Mouse (Mus musculus): Measurements from ENCODE around the gene Gipc3. TPM values are rescaled to one million over a fixed set of nuclear protein-coding genes. Genes with fewer than 3 reads are reported as not detected.
A peak's percentile ranks its signal among the peaks of the same experiment; 100 is the strongest.

Gipc3 gene
- polyA plus RNA-seq, 1 experiment from 2014 or later: not detected

DNA sequence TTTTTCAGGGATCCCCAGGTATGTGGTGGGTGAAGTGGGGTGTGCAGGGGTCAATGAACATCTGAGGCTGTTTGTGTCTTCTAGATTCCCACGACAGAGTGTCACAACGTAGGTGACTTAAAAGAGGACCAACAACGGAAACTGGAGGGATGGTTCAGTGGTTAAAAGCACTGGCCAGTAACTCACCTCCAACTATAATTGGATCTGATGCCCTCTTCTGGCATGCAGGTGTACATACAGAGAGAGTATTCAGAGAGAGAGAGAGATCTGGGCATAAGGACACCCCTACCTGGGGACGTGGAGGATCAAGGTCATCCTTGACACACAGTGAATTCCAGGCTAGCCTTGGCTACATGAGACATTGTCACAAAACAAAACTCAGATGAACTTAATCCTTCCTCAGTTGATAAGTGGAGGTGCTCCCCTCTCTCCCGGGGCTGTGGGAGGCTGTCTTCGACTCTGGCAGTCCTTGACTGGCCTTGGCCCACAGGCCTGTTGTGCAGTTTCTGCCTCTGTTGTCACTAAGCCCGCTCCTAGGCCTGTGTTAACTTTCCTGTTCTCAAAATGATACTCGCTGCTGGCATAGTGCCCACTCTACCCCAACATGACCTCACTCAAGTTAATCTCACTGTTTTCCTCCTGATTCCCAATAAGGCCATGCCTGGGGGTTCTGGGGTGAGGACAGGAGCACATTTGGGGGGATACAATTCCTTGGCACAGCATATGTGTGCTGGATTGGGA, 1.5 kb upstream of the Gipc3 start:
- Histone ChIP-seq H3K27ac (ENCODE audit: low read depth, low read length) (no peak overlapping the region), H3K4me1 (replicated peaks; ENCODE audit: control insufficient read depth, insufficient read depth, low read length) (peaks cover 13% of the 10 kb centered on the region; the same call in 1 of the 2 replicates), H3K9me3 (ENCODE audit: control insufficient read depth, low read length) (no peaks in the 10 kb centered on the region), H3K9ac (ENCODE audit: low read depth, low read length) (no peak overlapping the region), H3K27me3 (ENCODE audit: control insufficient read depth, insufficient read depth, low read length) (peaks cover 42% of the 10 kb centered on the region), H3K4me3 (ENCODE audit: low read depth, low read length) (no peak overlapping the region), H3K36me3 (ENCODE audit: control insufficient read depth, insufficient read depth, low read length) (no peaks in the 10 kb centered on the region; the same call in 1 of the 2 replicates), H3K4me2 (replicated peaks; ENCODE audit: low read depth, low read length) (no peak overlapping the region)
- WGBS: 60% methylated on average over 8 of the region's 8 CpGs
- ATAC-seq (ENCODE audit: low FRiP score): no peak
- DNase-seq (ENCODE audit: low spot score): no peak

DNA sequence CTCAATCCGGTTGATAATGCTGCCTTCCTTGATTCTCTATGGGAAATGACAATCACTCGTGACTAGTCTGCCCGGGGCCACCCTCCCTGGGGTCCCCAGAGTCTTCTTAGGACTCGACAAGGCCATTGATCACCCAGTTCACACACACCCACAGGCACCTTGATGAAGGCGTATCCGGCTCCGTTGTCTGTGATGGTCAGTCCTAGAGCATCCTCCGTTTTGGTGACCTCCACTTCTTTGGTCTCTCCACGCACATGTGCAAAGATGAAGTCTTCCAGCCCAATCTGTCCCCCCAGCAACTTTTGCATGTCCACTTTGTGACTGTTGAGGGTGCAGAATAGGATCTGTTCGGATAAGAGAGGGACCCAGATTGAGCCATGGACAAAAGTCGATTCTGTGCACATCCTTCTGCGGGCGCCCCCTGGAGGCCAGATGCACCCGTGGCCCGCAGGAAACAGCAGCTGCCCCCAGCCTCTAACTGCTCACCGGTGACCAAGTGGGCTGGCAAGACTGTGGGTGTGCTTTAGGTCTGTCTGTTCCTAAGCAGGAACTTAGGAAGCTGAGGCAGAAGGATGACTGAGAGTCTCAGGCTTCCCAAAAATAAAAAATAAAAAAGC, 1.6 kb downstream of the Gipc3 start:
- Histone ChIP-seq H3K4me2 (replicated peaks; ENCODE audit: low read depth, low read length) (no peak overlapping the region), H3K4me1 (replicated peaks; ENCODE audit: control insufficient read depth, insufficient read depth, low read length) (peaks cover 3% of the 10 kb centered on the region; the same call in 1 of the 2 replicates), H3K36me3 (ENCODE audit: control insufficient read depth, insufficient read depth, low read length) (no peaks in the 10 kb centered on the region; the same call in 1 of the 2 replicates), H3K4me3 (ENCODE audit: low read depth, low read length) (no peak overlapping the region), H3K27me3 (ENCODE audit: control insufficient read depth, insufficient read depth, low read length) (peaks cover 41% of the 10 kb centered on the region), H3K9me3 (ENCODE audit: control insufficient read depth, low read length) (no peaks in the 10 kb centered on the region), H3K27ac (ENCODE audit: low read depth, low read length) (no peak overlapping the region), H3K9ac (ENCODE audit: low read depth, low read length) (no peak overlapping the region)
- WGBS: 32% methylated on average over 16 of the region's 16 CpGs
- ATAC-seq (ENCODE audit: low FRiP score): no peak
- peak; percentile 85 for DNase-seq (ENCODE audit: low spot score)

DNA sequence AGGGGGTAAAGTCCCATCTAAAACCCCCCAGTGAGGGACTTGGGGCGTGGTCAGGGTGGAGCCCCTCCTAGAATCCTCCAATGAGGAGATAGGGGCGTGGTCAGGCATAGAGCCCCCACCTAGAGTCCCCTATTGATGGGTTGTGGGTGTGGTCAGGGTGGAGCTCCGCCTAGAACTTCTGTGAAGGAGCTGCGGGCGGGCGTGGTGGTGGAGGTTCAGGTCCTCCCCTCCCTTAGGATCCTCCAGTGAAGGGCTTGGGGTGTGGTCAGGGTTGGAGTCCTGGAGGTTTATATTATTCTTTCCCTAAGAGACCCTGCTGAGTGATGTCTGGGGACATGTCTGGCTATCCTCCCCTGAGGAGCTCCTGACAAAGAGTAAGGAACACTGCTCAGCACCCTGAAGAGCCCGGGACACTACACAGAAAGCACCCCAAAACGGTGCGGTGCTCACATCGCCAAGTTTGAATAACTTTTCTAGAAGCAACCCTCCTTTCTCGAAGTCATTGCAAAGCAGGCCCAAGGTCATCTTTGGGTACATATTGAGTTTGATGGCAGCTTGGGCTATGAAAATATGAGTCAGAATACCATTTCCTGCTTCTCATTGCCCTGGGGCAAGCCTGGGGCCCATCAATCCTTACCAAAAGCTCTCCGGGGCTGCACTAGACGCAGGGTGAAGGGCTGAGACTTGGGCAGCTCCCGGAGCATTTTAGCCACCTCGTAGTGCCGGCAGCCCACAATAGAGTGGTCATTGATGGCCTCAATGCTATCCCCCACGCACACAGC, 2.3 kb downstream of the Gipc3 start:
- Histone ChIP-seq H3K9ac (ENCODE audit: low read depth, low read length) (no peak overlapping the region), H3K27me3 (ENCODE audit: control insufficient read depth, insufficient read depth, low read length) (peaks cover 41% of the 10 kb centered on the region), H3K27ac (ENCODE audit: low read depth, low read length) (no peak overlapping the region), H3K4me3 (ENCODE audit: low read depth, low read length) (no peak overlapping the region), H3K4me1 (replicated peaks; ENCODE audit: control insufficient read depth, insufficient read depth, low read length) (peaks cover 3% of the 10 kb centered on the region), H3K36me3 (ENCODE audit: control insufficient read depth, insufficient read depth, low read length) (no peaks in the 10 kb centered on the region; the same call in 1 of the 2 replicates), H3K9me3 (ENCODE audit: control insufficient read depth, low read length) (no peaks in the 10 kb centered on the region), H3K4me2 (replicated peaks; ENCODE audit: low read depth, low read length) (no peak overlapping the region)
- DNase-seq (ENCODE audit: low spot score) (no peak), ATAC-seq (ENCODE audit: low FRiP score) (no peak)
- 38% methylated on average over 15 of the region's 17 CpGs for WGBS

DNA sequence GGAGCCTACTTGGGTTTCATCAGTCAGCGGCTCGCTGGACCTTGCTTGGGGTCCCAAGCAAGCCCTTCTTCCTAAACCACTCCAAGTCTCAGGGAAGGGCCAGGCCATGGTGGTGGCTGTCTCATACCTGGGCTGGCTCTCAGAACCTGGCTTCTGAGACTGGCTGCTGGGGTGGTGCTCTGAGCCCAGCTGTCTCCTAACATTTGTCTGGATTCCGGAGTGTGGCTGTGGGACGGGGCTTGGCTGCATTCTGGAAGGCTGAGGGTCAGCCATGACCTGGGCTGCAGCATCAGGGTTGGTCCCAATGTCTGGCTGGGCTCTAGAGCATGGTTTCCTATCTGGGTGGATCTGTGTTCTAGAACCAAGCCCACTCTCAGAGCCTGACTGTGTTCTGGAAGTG, 6.5 kb downstream of the Gipc3 start:
- ATAC-seq (ENCODE audit: low FRiP score) (no peak), DNase-seq (ENCODE audit: low spot score) (no peak)
- Histone ChIP-seq H3K36me3 (ENCODE audit: control insufficient read depth, insufficient read depth, low read length) (no peaks in the 10 kb centered on the region), H3K9ac (ENCODE audit: low read depth, low read length) (no peak overlapping the region), H3K4me3 (ENCODE audit: low read depth, low read length) (no peak overlapping the region), H3K9me3 (ENCODE audit: control insufficient read depth, low read length) (no peaks in the 10 kb centered on the region), H3K27me3 (ENCODE audit: control insufficient read depth, insufficient read depth, low read length) (peaks cover 21% of the 10 kb centered on the region), H3K4me2 (replicated peaks; ENCODE audit: low read depth, low read length) (no peak overlapping the region), H3K4me1 (replicated peaks; ENCODE audit: control insufficient read depth, insufficient read depth, low read length) (no peaks in the 10 kb centered on the region; the same call in none of the 2 replicates), H3K27ac (ENCODE audit: low read depth, low read length) (no peak overlapping the region)
- 92% methylated on average over 4 of the region's 4 CpGs for WGBS

DNA sequence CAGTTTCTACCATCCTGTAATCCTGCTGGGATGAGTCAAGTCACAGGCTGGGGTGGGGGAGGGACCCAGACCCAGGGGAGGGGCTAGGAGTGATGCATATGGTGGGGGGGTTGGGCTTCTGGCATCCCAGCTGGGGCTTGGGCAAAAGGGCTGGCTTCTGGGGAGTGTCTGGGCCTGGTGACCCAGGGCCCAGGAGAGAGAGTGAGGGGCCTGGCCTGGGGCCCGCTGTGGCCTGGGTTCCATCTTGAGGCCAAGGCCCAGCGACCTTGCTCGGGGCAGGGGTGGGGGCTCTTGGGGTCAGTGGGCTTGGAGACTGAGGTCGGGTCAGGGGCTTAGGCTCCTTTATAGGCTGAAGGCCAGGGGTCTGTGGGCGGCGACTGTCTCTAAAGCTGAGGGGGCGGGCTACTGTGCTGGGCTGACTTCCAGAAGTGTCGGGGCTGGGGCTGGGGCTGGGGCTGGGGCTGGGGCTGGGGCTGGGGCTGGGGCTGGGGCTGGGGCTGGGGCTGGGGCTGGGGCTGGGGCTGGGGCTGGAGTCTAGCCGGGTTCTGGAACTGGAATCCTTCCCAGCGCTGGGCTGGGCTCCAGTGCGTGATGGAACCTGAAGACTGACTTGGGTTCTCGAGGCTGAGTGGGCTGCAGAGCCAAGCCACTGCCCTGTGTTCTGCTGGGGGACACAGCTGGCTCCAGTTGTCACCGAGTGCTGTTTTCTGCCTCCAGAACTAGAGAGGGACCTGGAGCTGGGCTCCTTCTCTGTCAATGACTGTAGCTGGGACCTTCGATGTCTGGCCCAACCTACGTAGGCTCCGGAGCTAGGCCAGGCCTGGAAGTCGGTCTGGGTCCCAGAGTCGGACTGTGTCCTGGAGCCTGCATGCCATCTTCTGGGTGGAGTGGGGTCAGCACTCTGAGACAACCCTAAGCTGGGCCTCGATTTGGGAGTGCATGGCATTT, 7.4 kb downstream of the Gipc3 start:
- Histone ChIP-seq H3K4me3 (ENCODE audit: low read depth, low read length) (no peak overlapping the region), H3K9ac (ENCODE audit: low read depth, low read length) (no peak overlapping the region)
- 41% methylated on average over 18 of the region's 19 CpGs for WGBS

DNA sequence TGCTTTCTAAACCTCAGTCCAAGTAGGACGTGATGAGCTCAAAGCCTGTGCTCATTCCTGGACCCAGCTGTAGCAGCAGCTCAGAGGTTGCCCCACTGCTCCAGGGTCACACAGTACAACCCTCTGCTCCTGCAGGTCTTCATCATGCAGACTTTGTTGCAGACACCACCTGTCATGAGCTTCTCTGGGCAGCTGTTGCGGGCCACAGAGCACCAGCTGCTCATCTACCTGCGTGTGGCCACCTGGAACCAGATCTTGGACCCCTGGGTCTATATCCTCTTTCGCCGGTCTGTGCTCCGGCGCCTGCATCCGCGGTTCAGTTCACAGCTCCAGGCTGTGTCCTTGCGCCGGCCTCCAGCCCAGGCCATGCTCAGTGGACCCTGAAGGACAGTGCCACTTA, 8.7 kb downstream of the Gipc3 start:
- no peak overlapping the region for H3K9ac ChIP-seq (ENCODE audit: low read depth, low read length)
- H3K9me3 ChIP-seq (ENCODE audit: control insufficient read depth, low read length): no peaks in the 10 kb centered on the region
- H3K36me3 ChIP-seq (ENCODE audit: control insufficient read depth, insufficient read depth, low read length): no peaks in the 10 kb centered on the region
- H3K4me3 ChIP-seq (ENCODE audit: low read depth, low read length): no peak overlapping the region
- DNase-seq (ENCODE audit: low spot score): no peak
- no peak overlapping the region for H3K27ac ChIP-seq (ENCODE audit: low read depth, low read length)
- H3K4me1 ChIP-seq (replicated peaks; ENCODE audit: control insufficient read depth, insufficient read depth, low read length): no peaks in the 10 kb centered on the region; the same call in none of the 2 replicates
- no peak for ATAC-seq (ENCODE audit: low FRiP score)
- H3K27me3 ChIP-seq (ENCODE audit: control insufficient read depth, insufficient read depth, low read length): peaks cover 19% of the 10 kb centered on the region
- WGBS: 65% methylated on average over 11 of the region's 11 CpGs
- H3K4me2 ChIP-seq (replicated peaks; ENCODE audit: low read depth, low read length): no peak overlapping the region

More for the DNA sequence above, 7.4 kb downstream of the Gipc3 start:
- Histone ChIP-seq H3K27me3 (ENCODE audit: control insufficient read depth, insufficient read depth, low read length) (peaks cover 19% of the 10 kb centered on the region), H3K36me3 (ENCODE audit: control insufficient read depth, insufficient read depth, low read length) (no peaks in the 10 kb centered on the region), H3K9me3 (ENCODE audit: control insufficient read depth, low read length) (no peaks in the 10 kb centered on the region), H3K27ac (ENCODE audit: low read depth, low read length) (no peak overlapping the region), H3K4me1 (replicated peaks; ENCODE audit: control insufficient read depth, insufficient read depth, low read length) (no peaks in the 10 kb centered on the region; the same call in none of the 2 replicates), H3K4me2 (replicated peaks; ENCODE audit: low read depth, low read length) (no peak overlapping the region)
- ATAC-seq (ENCODE audit: low FRiP score) (peak; percentile 28; the same call in 1 of the 2 replicates), DNase-seq (ENCODE audit: low spot score) (no peak)

DNA sequence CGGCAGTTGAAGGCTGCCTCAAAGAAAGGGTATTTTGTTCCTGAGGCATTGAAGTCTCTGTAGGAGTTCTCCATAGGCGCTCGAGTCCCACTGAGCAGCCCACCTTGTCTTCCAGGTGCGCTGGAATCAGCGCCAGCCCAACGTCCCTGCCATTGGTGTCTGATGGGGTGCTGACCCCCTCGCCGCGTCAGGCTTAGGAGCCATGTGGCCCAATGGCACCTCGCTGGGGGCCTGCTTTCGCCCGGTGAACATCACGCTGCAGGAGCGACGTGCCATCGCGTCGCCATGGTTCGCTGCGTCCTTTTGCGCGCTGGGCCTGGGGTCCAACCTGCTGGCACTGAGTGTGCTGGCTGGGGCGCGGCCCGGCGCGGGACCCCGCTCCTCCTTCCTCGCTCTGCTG, 10.8 kb downstream of the Gipc3 start:
- DNase-seq (ENCODE audit: low spot score): no peak
- no peak for ATAC-seq (ENCODE audit: low FRiP score)
- 0 out of 2 replicates have a peak overlapping the region, but pooled peaks have one; percentile 8 for H3K4me2 ChIP-seq (replicated peaks; ENCODE audit: low read depth, low read length)
- H3K9ac ChIP-seq (ENCODE audit: low read depth, low read length): no peak overlapping the region
- no peaks in the 10 kb centered on the region for H3K36me3 ChIP-seq (ENCODE audit: control insufficient read depth, insufficient read depth, low read length)
- no peak overlapping the region for H3K4me3 ChIP-seq (ENCODE audit: low read depth, low read length)
- peaks cover 17% of the 10 kb centered on the region for H3K27me3 ChIP-seq (ENCODE audit: control insufficient read depth, insufficient read depth, low read length)
- H3K4me1 ChIP-seq (replicated peaks; ENCODE audit: control insufficient read depth, insufficient read depth, low read length): no peaks in the 10 kb centered on the region; the same call in 1 of the 2 replicates
- H3K9me3 ChIP-seq (ENCODE audit: control insufficient read depth, low read length): no peaks in the 10 kb centered on the region
- 14% methylated on average over 29 of the region's 29 CpGs for WGBS
- H3K27ac ChIP-seq (ENCODE audit: low read depth, low read length): no peak overlapping the region

DNA sequence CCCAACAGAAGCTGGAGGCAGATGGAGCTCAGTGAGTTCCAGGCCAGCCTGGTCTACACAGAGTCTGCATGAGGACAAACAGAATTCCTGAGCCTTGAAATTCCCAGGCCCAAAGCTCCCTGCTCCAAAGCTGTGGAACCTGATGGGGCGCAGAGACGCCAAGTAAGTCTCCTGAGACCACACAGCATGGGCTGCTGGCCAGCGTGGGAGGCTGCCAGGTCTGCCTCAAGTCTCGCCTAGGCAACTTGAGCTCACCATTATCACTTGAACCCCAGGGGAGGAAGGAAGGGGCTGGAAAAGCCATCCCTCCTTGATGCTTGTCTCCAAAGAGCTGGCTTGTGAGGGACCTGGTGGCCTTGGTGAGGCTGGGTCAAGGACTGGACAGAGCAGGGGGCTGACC, 13.1 kb downstream of the Gipc3 start:
- no peak overlapping the region for H3K27ac ChIP-seq (ENCODE audit: low read depth, low read length)
- DNase-seq (ENCODE audit: low spot score) (no peak), ATAC-seq (ENCODE audit: low FRiP score) (no peak)
- H3K4me3 ChIP-seq (ENCODE audit: low read depth, low read length): no peak overlapping the region
- H3K4me1 ChIP-seq (replicated peaks; ENCODE audit: control insufficient read depth, insufficient read depth, low read length): no peaks in the 10 kb centered on the region; the same call in 1 of the 2 replicates
- no peaks in the 10 kb centered on the region for H3K9me3 ChIP-seq (ENCODE audit: control insufficient read depth, low read length)
- WGBS: 65% methylated on average over 4 of the region's 4 CpGs
- H3K4me2 ChIP-seq (replicated peaks; ENCODE audit: low read depth, low read length): no peak overlapping the region
- H3K9ac ChIP-seq (ENCODE audit: low read depth, low read length): no peak overlapping the region
- H3K36me3 ChIP-seq (ENCODE audit: control insufficient read depth, insufficient read depth, low read length): peaks cover 14% of the 10 kb centered on the region; the same call in 1 of the 2 replicates
- H3K27me3 ChIP-seq (ENCODE audit: control insufficient read depth, insufficient read depth, low read length): peaks cover 14% of the 10 kb centered on the region

All from hindbrain, embryonic 11.5 days (tissue).